Mouse (Mus musculus): ENCODE results near the gene Rad1.

Gene Rad1

DNA sequence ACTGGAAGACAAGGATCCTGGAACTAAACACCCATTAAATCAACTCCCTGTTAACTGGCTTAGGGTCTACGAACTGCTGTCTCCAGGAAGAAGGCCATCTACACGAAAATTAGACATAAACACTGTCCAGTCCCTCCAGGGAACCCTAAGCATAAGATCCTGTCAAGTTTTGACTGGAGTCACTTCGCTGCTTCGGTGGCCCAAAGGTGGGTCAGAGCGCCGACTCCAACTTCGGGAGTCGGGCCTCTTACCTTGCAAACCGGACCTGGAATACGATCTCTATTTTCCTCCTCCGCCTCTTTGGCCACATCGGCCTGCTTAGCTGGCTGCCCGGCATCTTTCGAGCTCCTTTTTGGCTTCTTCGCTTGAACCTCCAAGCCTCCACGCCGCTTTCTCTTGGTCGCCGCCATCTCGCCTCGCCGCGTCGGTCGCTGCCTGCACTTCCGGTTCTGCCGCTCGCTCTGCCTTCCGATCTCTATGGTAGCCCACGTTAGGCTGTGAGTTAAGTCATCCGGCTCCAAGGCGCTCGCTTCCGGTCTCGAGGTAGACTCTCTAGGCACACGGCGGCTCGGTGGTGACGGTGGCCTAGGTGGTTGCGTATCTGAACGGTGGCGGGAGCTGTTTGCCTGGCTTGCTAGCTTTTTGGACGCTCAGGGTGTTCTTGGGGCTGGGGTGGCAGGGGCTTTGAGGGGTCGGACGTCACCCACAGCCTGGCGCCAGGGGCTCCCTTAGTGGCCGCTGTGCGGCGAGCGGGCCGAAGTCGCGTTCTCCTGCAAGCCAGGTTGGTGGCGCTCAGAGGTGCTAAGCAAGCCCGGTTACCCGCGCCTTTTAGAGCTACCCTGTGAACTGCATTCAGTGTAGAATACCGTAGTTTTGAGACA is at the start of gene Rad1, which contains the start of gene Brix1:
Gene Rad1, plus strand, starts transcription at position 535 of the 881 bp plus-strand sequence.
Gene Brix1, minus strand, starts transcription at position 464 of the 881 bp plus-strand sequence.
- in situ Hi-C loops (cut with MboI; ENCODE audit: low pct_unique_long_range_greater_than_20kb in 1 of 2, low sequenced_read_pairs in 2 of 2, unreplicated experiment in 1 of 2) = loop anchor here (10.0 to 25.0 kb wide), 3 partner anchors 227 to 909 kb away; partner anchors contain the start of genes Tars (in 2 of the 2) and Rai14 (in 1 of the 2)

DNA sequence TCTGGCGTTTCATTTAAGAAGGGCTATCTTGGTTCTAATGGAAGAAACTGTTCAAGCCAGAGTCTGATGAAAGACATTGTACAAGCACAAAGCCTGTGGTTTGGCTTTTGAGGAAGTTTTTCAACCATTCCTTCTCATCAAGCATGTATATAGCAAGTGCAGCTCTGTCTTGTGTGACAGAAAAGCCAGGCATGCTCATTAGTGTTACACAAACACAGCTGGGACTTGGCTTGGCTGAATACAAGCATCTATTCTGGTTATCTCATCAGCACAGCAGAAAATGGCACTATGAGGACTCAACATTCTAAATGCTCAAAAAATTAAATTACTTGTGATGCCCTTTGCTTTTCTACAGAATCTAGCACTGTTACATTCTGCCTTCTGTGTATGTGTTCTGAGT is 48.9 kb upstream of the Rad1 start:
- in situ Hi-C loops (cut with MboI; ENCODE audit: low pct_unique_long_range_greater_than_20kb in 1 of 2, low sequenced_read_pairs in 2 of 2, unreplicated experiment in 1 of 2) = loop anchor here in 1 of 2 experiments (25.0 kb wide), 1 partner anchor 975 kb away; no protein-coding TSS in a partner anchor

DNA sequence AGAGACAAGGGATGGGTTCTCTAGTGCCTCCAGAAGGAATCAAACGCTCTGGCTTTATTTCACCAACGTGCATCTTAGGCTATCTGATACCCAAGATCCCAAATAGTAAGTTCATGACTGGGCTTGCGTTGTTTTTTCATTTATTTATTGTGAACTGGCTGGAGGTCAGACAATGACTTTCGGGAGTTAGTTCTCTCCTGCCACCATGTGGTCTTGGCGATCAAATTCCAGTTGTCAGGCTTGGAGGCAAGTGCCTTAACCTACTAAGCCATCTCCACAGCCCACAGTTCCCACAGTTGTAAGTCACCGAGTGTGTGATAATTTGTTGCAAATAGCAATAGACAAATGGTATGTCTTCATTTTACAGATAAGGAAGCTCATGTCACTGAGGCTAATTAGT is 45.9 kb upstream of the Rad1 start:
- in situ Hi-C loops (cut with MboI; ENCODE audit: low pct_unique_long_range_greater_than_20kb in 1 of 2, low sequenced_read_pairs in 2 of 2, unreplicated experiment in 1 of 2) = loop anchor here in 1 of 2 experiments (25.0 kb wide), 1 partner anchor 978 kb away; no protein-coding TSS in a partner anchor

DNA sequence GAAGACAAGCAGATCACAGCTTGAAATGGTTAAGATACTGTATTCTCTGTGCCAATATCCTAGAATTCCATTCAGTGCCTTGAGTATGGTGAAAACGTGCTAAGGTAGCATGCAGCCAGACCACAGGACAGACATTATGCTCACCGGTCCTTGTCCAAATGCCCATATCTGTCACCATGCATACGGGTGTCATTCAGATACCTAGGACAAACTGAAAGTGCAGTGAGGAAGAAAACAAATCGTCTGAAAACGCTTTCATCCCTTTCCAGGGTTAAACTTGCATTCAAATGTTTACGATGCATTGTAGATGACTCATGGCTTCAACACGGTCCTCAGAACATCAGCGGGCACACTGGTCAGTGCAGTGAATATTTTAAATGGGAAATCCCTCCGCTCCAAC is 44.3 kb upstream of the Rad1 start:
- in situ Hi-C loops (cut with MboI; ENCODE audit: low pct_unique_long_range_greater_than_20kb in 1 of 2, low sequenced_read_pairs in 2 of 2, unreplicated experiment in 1 of 2) = loop anchor here in 1 of 2 experiments (25.0 kb wide), 1 partner anchor 979 kb away; no protein-coding TSS in a partner anchor

DNA sequence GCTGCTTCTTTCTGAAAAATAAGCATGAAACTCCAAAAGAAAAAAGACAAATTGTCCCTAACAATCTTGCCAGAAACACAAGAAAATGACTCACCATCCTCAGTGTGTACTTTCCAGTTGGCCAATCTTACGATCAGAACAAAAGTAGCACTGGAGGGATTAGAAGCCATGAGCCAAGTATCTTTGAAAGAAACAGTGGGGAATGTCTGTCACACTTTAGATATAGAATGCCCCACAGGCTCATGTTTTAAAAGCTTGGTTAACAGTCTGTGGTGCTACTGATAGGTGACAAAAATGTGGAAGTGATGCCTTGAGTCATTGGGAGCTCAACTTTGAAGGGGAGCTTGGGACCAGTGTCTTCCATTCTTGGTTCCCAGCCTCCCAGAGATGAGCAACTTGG is 43.5 kb upstream of the Rad1 start:
- in situ Hi-C loops (cut with MboI; ENCODE audit: low pct_unique_long_range_greater_than_20kb in 1 of 2, low sequenced_read_pairs in 2 of 2, unreplicated experiment in 1 of 2) = loop anchor here in 1 of 2 experiments (25.0 kb wide), 1 partner anchor 980 kb away; no protein-coding TSS in a partner anchor

DNA sequence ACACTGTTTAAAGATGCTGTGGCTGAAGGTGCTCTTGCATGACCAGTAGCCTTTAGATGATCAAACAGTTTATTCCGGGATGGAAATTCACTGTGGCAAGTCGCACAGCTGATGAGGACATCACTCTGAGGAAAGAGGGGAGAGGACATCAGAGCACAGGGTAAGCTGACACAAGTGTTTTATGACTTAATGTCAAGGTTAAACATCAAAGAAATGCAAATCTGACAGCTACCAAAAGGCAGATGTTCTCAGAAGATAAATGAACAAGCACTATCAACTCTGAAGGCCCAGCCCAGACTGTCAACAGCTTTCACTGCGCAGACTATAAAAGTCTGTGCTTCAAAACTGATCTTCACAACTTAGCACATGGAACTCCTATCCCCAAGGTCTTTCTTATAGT is 38.7 kb upstream of the Rad1 start:
- in situ Hi-C loops (cut with MboI; ENCODE audit: low pct_unique_long_range_greater_than_20kb in 1 of 2, low sequenced_read_pairs in 2 of 2, unreplicated experiment in 1 of 2) = loop anchor here in 1 of 2 experiments (25.0 kb wide), 1 partner anchor 985 kb away; no protein-coding TSS in a partner anchor

DNA sequence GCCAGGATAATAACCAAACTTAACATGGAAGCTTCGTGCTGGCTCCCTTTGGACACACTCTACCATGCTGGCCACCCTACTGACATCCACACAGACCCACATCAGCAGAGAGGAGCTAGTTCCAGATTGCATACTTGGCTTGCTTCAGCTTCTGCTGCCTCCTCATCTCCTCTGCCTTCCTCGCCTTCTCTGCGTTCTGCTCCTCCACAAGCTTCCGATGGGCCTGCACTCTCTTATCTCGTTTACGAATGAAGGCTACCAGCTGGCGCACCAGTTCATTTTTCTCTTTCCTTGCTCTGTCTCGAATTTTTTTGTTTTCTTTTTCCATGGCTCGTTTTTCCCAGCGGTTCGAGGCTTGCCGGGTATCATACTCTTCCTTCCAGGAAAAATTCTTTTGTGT is 24.8 kb upstream of the Rad1 start:
- in situ Hi-C loops (cut with MboI; ENCODE audit: low pct_unique_long_range_greater_than_20kb in 1 of 2, low sequenced_read_pairs in 2 of 2, unreplicated experiment in 1 of 2) = no loop called here

DNA sequence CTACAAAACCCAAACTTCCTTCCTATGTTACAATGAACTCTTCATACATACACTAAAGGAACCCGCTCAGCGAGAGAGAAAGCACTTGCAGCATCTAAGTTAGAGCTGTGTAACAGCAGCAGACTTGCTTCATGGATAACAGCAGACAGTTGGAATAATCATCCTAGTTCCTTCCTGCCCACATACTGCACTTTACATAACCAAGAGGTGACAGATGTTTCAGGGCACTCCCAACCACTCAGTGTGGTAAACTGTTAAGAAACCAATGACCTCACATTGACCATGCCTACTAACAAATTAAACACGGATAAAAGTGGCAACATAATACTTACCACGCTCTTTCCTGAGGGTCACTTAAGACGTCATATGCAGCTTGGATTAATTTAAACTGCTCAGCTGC is 22.3 kb upstream of the Rad1 start:
- in situ Hi-C loops (cut with MboI; ENCODE audit: low pct_unique_long_range_greater_than_20kb in 1 of 2, low sequenced_read_pairs in 2 of 2, unreplicated experiment in 1 of 2) = no loop called here

DNA sequence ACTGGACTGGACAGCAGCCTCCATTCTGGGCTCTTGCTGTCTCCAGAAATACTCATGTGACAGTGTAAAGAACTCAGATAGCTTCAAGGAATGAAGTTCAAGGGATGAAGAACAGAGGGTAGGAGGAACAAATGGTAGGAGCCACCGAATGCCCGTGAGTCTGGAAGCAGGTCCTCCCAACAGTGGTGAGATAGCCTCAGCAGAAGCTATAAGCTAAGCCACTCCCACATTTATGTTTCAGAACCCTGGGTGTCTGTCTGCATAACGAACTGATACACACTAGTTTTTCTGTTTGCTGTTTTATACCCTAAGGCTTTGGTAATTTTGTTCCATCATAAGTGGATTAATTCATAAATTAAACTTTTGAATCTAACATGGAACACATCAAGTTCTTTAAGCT is 21.1 kb upstream of the Rad1 start:
- in situ Hi-C loops (cut with MboI; ENCODE audit: low pct_unique_long_range_greater_than_20kb in 1 of 2, low sequenced_read_pairs in 2 of 2, unreplicated experiment in 1 of 2) = no loop called here

DNA sequence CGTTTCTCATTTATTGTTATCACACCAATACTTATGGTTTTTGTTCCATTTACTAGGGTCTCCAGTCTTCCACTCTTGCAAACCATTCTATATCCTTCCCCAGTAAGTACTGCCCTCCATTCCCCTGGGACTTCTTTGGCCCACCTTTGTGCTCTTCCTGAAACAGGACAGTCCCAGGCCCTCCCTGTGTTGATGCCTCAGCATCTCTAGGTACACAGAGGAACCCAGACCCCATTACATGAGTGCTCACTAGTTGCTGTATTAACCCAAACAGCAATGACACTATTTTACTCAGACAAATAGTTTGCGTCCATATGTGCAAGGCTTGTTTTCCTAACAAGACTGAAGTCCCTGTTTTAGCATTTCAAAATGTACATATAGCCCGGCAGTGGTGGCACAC is 17.1 kb upstream of the Rad1 start:
- in situ Hi-C loops (cut with MboI; ENCODE audit: low pct_unique_long_range_greater_than_20kb in 1 of 2, low sequenced_read_pairs in 2 of 2, unreplicated experiment in 1 of 2) = no loop called here

DNA sequence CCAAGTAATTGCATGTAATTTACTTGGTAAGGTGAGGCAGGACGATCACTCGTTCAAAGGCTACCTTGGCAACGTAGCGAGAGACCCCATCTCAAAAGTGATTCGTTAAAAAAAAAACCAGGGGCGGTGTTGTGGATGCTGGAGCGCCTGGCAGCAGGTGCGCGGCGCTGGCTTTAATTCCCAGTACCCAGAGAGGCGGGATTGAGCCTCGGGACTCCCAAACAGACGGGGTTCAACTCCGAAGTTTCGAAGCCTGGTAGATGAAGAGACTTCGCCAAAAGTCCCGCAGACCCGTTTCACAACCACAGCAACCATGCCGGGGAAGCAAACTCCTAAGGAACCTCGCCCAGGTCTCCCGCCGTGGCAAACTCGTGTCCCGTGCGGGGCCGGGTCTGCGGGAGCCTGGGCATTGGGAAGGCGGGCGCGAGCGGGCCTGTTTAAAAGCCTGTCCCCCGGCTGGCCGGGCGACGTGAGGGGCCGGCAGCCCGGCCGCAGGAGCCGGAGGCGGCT is 16.1 kb upstream of the Rad1 start:
- in situ Hi-C loops (cut with MboI; ENCODE audit: low pct_unique_long_range_greater_than_20kb in 1 of 2, low sequenced_read_pairs in 2 of 2, unreplicated experiment in 1 of 2) = no loop called here

DNA sequence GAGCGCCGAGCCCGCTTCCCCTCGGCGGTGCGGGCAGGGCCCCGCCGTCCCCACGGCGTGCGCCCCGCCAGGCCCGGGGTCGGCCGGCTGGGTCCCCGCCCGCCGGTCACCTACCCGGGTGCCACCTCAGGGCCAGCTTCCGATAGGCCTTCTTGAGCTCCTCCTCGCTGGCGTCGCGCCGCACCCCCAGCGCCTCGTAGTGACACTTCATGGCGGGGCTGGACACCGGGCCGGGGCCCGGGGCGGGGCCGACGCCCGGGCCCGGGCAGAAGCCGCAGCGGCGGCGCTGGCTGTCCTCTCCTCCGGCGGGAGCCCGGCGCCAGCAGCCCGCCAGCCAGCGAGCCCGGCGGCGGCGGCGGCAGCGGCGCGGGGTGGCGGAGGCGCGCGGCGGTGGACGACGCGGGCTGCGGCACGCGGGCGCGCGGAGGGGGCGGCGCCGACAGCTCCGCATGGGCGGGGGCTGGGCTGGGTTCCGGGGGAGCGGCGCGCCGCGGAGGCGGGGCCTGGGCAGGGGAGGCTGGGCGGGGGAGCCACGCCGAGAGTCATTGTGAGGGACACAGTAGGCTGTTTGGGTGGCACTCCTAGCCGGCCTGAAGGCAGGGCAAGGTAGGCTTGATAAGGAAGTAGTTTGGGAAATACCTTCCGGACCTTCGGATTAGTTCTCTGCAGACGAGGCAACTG is 15.5 kb upstream of the Rad1 start, which contains the start of gene Dnajc21:
Gene Dnajc21, minus strand, starts transcription at position 366 of the 681 bp plus-strand sequence.
- in situ Hi-C loops (cut with MboI; ENCODE audit: low pct_unique_long_range_greater_than_20kb in 1 of 2, low sequenced_read_pairs in 2 of 2, unreplicated experiment in 1 of 2) = no loop called here

DNA sequence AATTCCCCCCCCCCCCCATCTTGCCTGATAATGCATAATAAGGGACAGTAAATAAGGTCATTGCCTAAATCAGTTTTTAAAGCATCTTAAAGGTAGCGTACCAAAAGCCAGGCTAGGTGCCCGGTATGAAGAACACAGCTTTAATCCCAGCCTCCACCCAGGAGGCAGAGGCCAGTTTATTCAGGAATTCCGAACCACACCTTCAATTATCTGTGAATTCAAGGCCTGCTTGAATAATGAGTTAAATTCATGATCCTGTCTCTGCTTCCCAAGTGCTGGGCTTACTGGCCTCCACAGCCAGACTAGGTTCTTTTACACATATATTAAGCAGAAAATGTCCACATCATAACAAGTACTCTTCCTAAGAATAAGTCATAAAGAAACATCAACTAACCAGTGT is 14.9 kb upstream of the Rad1 start:
- in situ Hi-C loops (cut with MboI; ENCODE audit: low pct_unique_long_range_greater_than_20kb in 1 of 2, low sequenced_read_pairs in 2 of 2, unreplicated experiment in 1 of 2) = no loop called here

DNA sequence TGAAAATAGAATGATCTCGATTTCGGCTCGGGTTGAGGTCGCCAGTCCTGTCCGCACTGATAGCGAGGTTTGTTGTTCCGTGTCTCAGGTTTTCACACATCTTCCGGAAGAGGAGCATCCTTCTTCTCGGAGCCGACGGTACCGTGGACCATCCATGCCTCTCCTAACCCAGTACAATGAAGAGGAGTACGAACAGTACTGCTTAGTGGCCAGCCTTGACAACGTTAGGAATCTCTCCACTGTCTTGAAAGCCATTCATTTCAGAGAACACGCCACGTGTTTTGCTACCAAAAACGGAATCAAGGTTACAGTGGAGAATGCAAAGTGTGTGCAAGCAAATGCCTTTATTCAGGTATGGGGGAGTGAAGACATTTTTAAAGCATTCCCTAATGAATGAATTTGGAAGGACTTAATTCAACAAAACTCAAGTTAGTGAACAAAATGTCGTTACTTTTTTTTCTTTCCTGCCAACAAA is 584 bp downstream of the Rad1 start:
- in situ Hi-C loops (cut with MboI; ENCODE audit: low pct_unique_long_range_greater_than_20kb in 1 of 2, low sequenced_read_pairs in 2 of 2, unreplicated experiment in 1 of 2) = loop anchor here (10.0 to 25.0 kb wide), 3 partner anchors 226 to 908 kb away; partner anchors contain the start of genes Tars (in 2 of the 2) and Rai14 (in 1 of the 2)

DNA sequence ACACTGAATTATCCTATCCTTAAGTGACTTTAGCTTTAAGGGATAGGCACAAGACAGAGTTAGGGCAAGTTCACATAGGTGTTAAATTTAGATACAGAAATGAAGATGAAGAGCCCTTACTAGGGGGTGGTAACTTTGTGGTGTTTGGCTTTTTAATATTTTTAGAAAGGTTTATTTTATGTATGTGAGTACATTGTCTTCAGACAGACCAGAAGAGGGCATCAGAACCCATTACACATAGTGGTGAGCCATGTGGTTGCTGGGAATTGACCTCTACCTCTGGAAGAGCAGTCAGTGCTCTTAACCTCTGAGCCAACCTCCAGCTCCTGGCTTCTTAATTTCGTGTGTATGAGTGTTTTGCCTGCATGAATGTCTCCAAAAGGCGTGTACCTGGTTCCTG is 1.4 kb downstream of the Rad1 start:
- in situ Hi-C loops (cut with MboI; ENCODE audit: low pct_unique_long_range_greater_than_20kb in 1 of 2, low sequenced_read_pairs in 2 of 2, unreplicated experiment in 1 of 2) = loop anchor here (10.0 to 25.0 kb wide), 3 partner anchors 225 to 908 kb away; partner anchors contain the start of genes Tars (in 2 of the 2) and Rai14 (in 1 of the 2)

DNA sequence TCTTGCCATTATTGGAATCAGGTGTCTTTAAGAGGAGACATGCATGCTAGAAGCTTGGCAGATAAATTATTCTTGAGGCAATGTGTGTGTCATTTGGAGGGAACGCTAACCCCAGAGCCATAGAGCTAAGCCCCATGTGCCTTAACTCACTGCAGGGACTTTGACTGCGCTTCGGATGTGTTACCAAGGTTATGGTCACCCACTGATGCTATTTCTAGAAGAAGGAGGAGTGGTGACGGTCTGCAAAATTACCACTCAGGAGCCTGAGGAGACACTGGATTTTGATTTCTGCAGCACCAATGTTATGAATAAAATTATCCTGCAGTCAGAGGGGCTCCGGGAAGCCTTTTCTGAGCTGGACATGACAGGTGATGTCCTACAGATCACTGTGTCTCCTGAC is 4.3 kb downstream of the Rad1 start:
- in situ Hi-C loops (cut with MboI; ENCODE audit: low pct_unique_long_range_greater_than_20kb in 1 of 2, low sequenced_read_pairs in 2 of 2, unreplicated experiment in 1 of 2) = loop anchor here (25.0 kb wide), 2 partner anchors 222 to 897 kb away; partner anchors contain the start of genes Rai14 (in 1 of the 2) and Tars (in 1 of the 2)

DNA sequence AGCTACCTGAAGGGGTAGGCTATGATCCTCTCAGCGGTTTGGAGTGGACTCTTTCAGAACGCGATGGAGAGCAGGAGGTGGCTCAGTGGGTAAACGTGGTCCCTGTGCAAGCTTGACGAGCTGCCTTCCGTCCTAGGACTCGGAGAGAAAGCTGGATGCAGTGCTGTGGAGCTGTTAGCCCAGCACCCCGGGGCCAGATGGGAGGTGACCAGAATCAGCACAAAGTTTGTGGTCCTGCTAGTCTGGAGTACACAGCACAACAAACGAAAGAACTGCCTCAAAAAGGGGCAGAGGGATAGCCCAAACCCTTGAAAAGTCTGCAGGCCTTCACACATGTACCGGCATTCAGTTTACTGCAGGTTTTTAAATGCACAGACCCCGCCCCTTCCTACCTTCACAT is 10.1 kb downstream of the Rad1 start:
- in situ Hi-C loops (cut with MboI; ENCODE audit: low pct_unique_long_range_greater_than_20kb in 1 of 2, low sequenced_read_pairs in 2 of 2, unreplicated experiment in 1 of 2) = loop anchor here (25.0 kb wide), 2 partner anchors 216 to 891 kb away; partner anchors contain the start of genes Rai14 (in 1 of the 2) and Tars (in 1 of the 2)

DNA sequence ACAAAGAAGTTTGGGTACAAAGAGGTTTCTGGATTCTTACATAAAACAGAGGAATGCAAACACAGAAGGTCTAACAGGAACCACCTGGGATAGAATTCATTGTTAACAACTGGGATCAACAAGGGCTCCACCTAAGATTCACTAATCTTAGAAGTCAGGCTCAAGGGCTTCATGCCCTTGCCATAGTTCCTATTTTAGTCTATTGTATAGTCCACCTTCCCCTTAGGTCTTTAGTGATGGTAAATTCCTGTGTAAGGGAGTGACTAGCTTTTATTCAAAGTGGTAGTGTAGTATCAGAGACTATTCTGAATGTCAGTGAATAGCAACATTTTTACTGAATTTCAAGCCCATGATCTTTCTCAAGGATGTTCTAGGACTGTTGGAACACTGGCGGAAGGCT is 10.9 kb downstream of the Rad1 start:
- in situ Hi-C loops (cut with MboI; ENCODE audit: low pct_unique_long_range_greater_than_20kb in 1 of 2, low sequenced_read_pairs in 2 of 2, unreplicated experiment in 1 of 2) = loop anchor here (25.0 kb wide), 2 partner anchors 216 to 891 kb away; partner anchors contain the start of genes Rai14 (in 1 of the 2) and Tars (in 1 of the 2)

All from mouse embryonic stem cell (cell line).